In genomic region chr9:71770991-71771767, GRCm38 (mm10) we compare ENCODE assay signal across 8 mouse cellular contexts. TPM values are rescaled to one million over a fixed set of nuclear protein-coding genes. Genes with fewer than 3 reads are reported as not detected.
A peak's percentile ranks its signal among the peaks of the same experiment; 100 is the strongest.
DNase-seq lines count a peak whose midpoint lies in the region; ATAC-seq and TF ChIP-seq lines count a peak whose summit lies in the region.

Gene Cgnl1 (minus strand): TSS chr9:71771602.

- H3K9ac ChIP-seq in MEL (ENCODE audit: control insufficient read depth, low read depth, low read length, poor library complexity, severe bottlenecking) = peak within 1 kb of the TSS; percentile 49
- H3K9ac ChIP-seq in forebrain, embryonic 12.5 days = peak within 1 kb of the TSS; percentile 63

- peaks cover 0 to 2% of the 10 kb centered on the region in 2 experiments; a peak in 1 of 4 replicates for H3K36me3 ChIP-seq in MEL (ENCODE audit: control insufficient read depth in 1 of 2, insufficient read depth in 2 of 2, low read length in 2 of 2)
- no peaks in the 10 kb centered on the region for H3K36me3 ChIP-seq in forebrain, embryonic 12.5 days (replicated peaks)
- no peaks in the 10 kb centered on the region for H3K36me3 ChIP-seq in megakaryocyte, embryonic 14.5 days (replicated peaks; ENCODE audit: low read length)

- peaks cover 0 to 18% of the 10 kb centered on the region in 2 experiments; a peak in 2 of 4 replicates for H3K4me1 ChIP-seq in MEL (ENCODE audit: control insufficient read depth in 1 of 2, insufficient read depth in 2 of 2, low read length in 2 of 2)
- H3K4me1 ChIP-seq in forebrain, embryonic 12.5 days = peaks cover 10% of the 10 kb centered on the region
- H3K4me1 ChIP-seq in megakaryocyte, embryonic 14.5 days = peaks cover 13% of the 10 kb centered on the region

- TF ChIP-seq POLR2A in MEL (IDR thresholded peaks at IDR 0.05; ENCODE audit: control insufficient read depth in 1 of 2, insufficient read depth in 1 of 2, low read depth in 1 of 2, low read length in 2 of 2, poor library complexity in 1 of 2) = no peak

- TF ChIP-seq CTCF in MEL (IDR thresholded peaks at IDR 0.05 in 2 of 3, conservative IDR thresholded peaks at IDR 0.05 in 1 of 3; ENCODE audit: control insufficient read depth in 1 of 3, insufficient read depth in 1 of 3, low read depth in 2 of 3, low read length in 3 of 3, poor library complexity in 1 of 3, severe bottlenecking in 1 of 3) = no peak

- H3K4me3 ChIP-seq in MEL (ENCODE audit: control insufficient read depth in 1 of 2, insufficient read depth in 1 of 2, low read depth in 2 of 2, low read length in 2 of 2) = peak within 1 kb of the TSS; percentile 53 to 57; a peak in 3 of 4 replicates
- H3K4me3 ChIP-seq in forebrain, embryonic 12.5 days (replicated peaks) = peak within 1 kb of the TSS; percentile 59
- peak within 1 kb of the TSS; percentile 87 for H3K4me3 ChIP-seq in megakaryocyte, embryonic 14.5 days (replicated peaks)

- peak; percentile 34 for DNase-seq in MEL (ENCODE audit: low read depth, low spot score)
- DNase-seq in brain, adult 2 months (ENCODE audit: low read depth, low spot score) = peak; percentile 68
- DNase-seq in heart, postnatal 36 days = peak; percentile 77 to 86
- DNase-seq in left cerebral cortex, postnatal 25 days (ENCODE audit: low spot score in 2 of 2) = peak in 1 of 2 experiments; percentile 6
- DNase-seq in spleen, postnatal 4 days (ENCODE audit: low spot score in 2 of 2) = peak; percentile 25 to 66
- no peak for DNase-seq in layer of hippocampus, postnatal 36 days

- no peak for TF ChIP-seq EP300 in MEL (IDR thresholded peaks at IDR 0.05; ENCODE audit: low read depth in 1 of 2, low read length in 2 of 2)

- no peaks in the 10 kb centered on the region for H3K27me3 ChIP-seq in MEL (ENCODE audit: control insufficient read depth in 1 of 2, insufficient read depth in 2 of 2, low read length in 2 of 2)
- peaks cover 66% of the 10 kb centered on the region for H3K27me3 ChIP-seq in forebrain, embryonic 12.5 days
- H3K27me3 ChIP-seq in megakaryocyte, embryonic 14.5 days (replicated peaks) = peaks cover 65% of the 10 kb centered on the region

- WGBS in forebrain, embryonic 12.5 days = under 1% methylated on average over 58 of the region's 67 CpGs

- no peak within 1 kb of the TSS for H3K27ac ChIP-seq in MEL (ENCODE audit: control insufficient read depth, low read depth, low read length)
- no peak within 1 kb of the TSS for H3K27ac ChIP-seq in forebrain, embryonic 12.5 days

- intact Hi-C loops in heart, postnatal 36 days (cut with DNase I) = loop anchor here (1.0 to 5.0 kb wide), 3 partner anchors 24 to 224 kb away; no protein-coding TSS in a partner anchor
- intact Hi-C loops in left cerebral cortex, postnatal 25 days (cut with DNase I) = loop anchor here (10.0 kb wide), 1 partner anchor 126 kb away; no protein-coding TSS in a partner anchor

- no peak for TF ChIP-seq RAD21 in MEL (IDR thresholded peaks at IDR 0.05; ENCODE audit: low read depth, low read length)

- peak; percentile 81 for ATAC-seq in forebrain, embryonic 12.5 days (ENCODE audit: low FRiP score)

- H3K79me2 ChIP-seq in MEL (ENCODE audit: control insufficient read depth, insufficient read depth, low read length, poor library complexity) = no peaks in the 10 kb centered on the region

- H3K9me3 ChIP-seq in MEL (replicated peaks; ENCODE audit: insufficient read depth, low read length) = no peaks in the 10 kb centered on the region
- no peaks in the 10 kb centered on the region for H3K9me3 ChIP-seq in forebrain, embryonic 12.5 days
- peaks cover 23% of the 10 kb centered on the region for H3K9me3 ChIP-seq in megakaryocyte, embryonic 14.5 days

- peak within 1 kb of the TSS; percentile 94 for H3K4me2 ChIP-seq in forebrain, embryonic 12.5 days

TF ChIP-seq in MEL, 35 proteins besides CTCF, POLR2A, EP300 and RAD21:
- TF ChIP-seq TBP (IDR thresholded peaks at IDR 0.05; ENCODE audit: low read depth, low read length) (no peak), CHD1 (IDR thresholded peaks at IDR 0.05; ENCODE audit: low read depth, low read length) (no peak), KAT2A (conservative IDR thresholded peaks at IDR 0.05; ENCODE audit: low read depth, low read length) (no peak), USF1 (IDR thresholded peaks at IDR 0.05; ENCODE audit: low read depth, low read length) (no peak), UBTF (IDR thresholded peaks at IDR 0.05; ENCODE audit: borderline replicate concordance, insufficient read depth, low read depth, low read length) (no peak), ELF1 (IDR thresholded peaks at IDR 0.05; ENCODE audit: low read depth, low read length) (no peak), MAZ (IDR thresholded peaks at IDR 0.05; ENCODE audit: low read depth, low read length) (no peak), GATA1 (IDR thresholded peaks at IDR 0.05; ENCODE audit: low read depth, low read length) (no peak), E2F4 (IDR thresholded peaks at IDR 0.05; ENCODE audit: borderline replicate concordance, low read depth, low read length) (no peak), CHD2 (IDR thresholded peaks at IDR 0.05; ENCODE audit: low read length) (no peak), ETS1 (IDR thresholded peaks at IDR 0.05; ENCODE audit: low read depth, low read length) (no peak)

RNA-seq across cellular contexts. Expression of gene Cgnl1, which starts in this region (rescaled TPM):
- total RNA-seq in MEL (2012; rRNA removed) = 0.16 and 0.19 TPM in 2 replicates
- under 1 TPM in 1 of 2 experiments, not detected in 1; 0.70 TPM for polyA plus RNA-seq in MEL (2012; ENCODE audit: insufficient read depth in 1 of 2, insufficient read length in 2 of 2, low read depth in 1 of 2, low replicate concordance in 2 of 2, missing spikeins in 1 of 2)
- 5.1 and 5.2 TPM in 2 replicates for polyA plus RNA-seq in forebrain, embryonic 12.5 days (2016; fragmentation: Nextera tagmentation; extraction: Ambion mirVana)
- total RNA-seq in heart, postnatal 36 days (2021) = 10 to 100 TPM; 31.9 to 38.4 TPM
- 10 to 100 TPM; 10.1 to 10.6 TPM for total RNA-seq in left cerebral cortex, postnatal 25 days (2021)
- polyA plus RNA-seq in megakaryocyte, embryonic 14.5 days (2012; ENCODE audit: insufficient read depth, low replicate concordance) = 0.04 TPM in 1 of 2 replicates, not detected in the other
- 1 to 10 TPM; 8.4 to 10.0 TPM for total RNA-seq in layer of hippocampus, postnatal 36 days (2021)

Comparison
In these comparisons a context has a peak if more than half of its experiments do, and no peak if none do; other contexts are left out.
1. Peak in DNase-seq, H3K4me3 ChIP-seq and H3K9ac ChIP-seq in MEL; RNA of the gene not detected or under 1 TPM.
2. DNase-seq: peak in brain, adult 2 months (single experiment), heart, postnatal 36 days (2 of 2) and spleen, postnatal 4 days (2 of 2); none in layer of hippocampus, postnatal 36 days (0 of 2).
3. Peak in every context shown above with its lines, with median percentiles within 50 percentile points of each other: H3K4me3 ChIP-seq.